Comparison of ENCODE assay signal across 21 mouse cellular contexts in genomic region chr7:126967361-126967760, GRCm38 (mm10). TPM values are rescaled to one million over a fixed set of nuclear protein-coding genes. Genes with fewer than 3 reads are reported as not detected.
DNase-seq lines count a peak whose midpoint lies in the region; ATAC-seq lines count a peak whose summit lies in the region.
"Had no signal": no experiment of that assay in that cellular context is flagged by ENCODE, and none has a peak within 500 bp of the region (broad histone marks: within the 10 kb centered on the region; RNA-seq: fewer than 3 reads in every experiment).

No protein-coding gene starts in this region.

- peak; percentile 79 for DNase-seq in adrenal gland, adult 2 months
- no peak for DNase-seq in adrenal gland, adult 18-20 months (ENCODE audit: low spot score in 2 of 2)
- DNase-seq in limb, embryonic 10.5 days (ENCODE audit: low spot score) = no peak
- DNase-seq in adrenal gland, adult 8-10 months = peak; percentile 60
- peak; percentile 31 for DNase-seq in adrenal gland, postnatal 25 days
- no peak for DNase-seq in midbrain, embryonic 11.5 days (ENCODE audit: low spot score, missing footprints)
- DNase-seq: cerebellum, adult 11-12 months; cerebellum, adult 9-10 months; cerebellum, postnatal 25 days; forebrain, postnatal 0 days; gastrocnemius, postnatal 14 days; heart, adult 2 months; heart, postnatal 36 days had no signal

- H3K36me3 ChIP-seq in limb, embryonic 12.5 days = no peaks in the 10 kb centered on the region
- no peaks in the 10 kb centered on the region for H3K36me3 ChIP-seq in limb, embryonic 10.5 days
- no peaks in the 10 kb centered on the region for H3K36me3 ChIP-seq in midbrain, embryonic 11.5 days (ENCODE audit: control insufficient read depth, insufficient read depth, low read length)
- H3K36me3 ChIP-seq: heart, embryonic 15.5 days had no signal

- no peak overlapping the region for H3K27ac ChIP-seq in limb, embryonic 12.5 days
- H3K27ac ChIP-seq in limb, embryonic 10.5 days = no peak overlapping the region
- no peak overlapping the region for H3K27ac ChIP-seq in midbrain, embryonic 11.5 days (ENCODE audit: low read depth, low read length)
- H3K27ac ChIP-seq: forebrain, embryonic 13.5 days; heart, adult 2 months; heart, embryonic 15.5 days; hindbrain, embryonic 13.5 days; hindbrain, postnatal 0 days had no signal

- ATAC-seq in limb, embryonic 12.5 days (ENCODE audit: insufficient number of reproducible peaks, insufficient read depth, low FRiP score, low TSS enrichment, low read depth) = no peak
- no peak for ATAC-seq in monocyte, adult 5-6 weeks (replicated peaks; ENCODE audit: insufficient number of reproducible peaks, low FRiP score, low TSS enrichment, poor library complexity, severe bottlenecking)
- ATAC-seq in midbrain, embryonic 11.5 days (ENCODE audit: low FRiP score) = no peak
- ATAC-seq: forebrain, embryonic 13.5 days; forebrain, postnatal 0 days; hindbrain, postnatal 0 days had no signal

- H3K27me3 ChIP-seq in limb, embryonic 12.5 days = peaks cover 27% of the 10 kb centered on the region
- H3K27me3 ChIP-seq in limb, embryonic 10.5 days (ENCODE audit: low read depth, poor library complexity, severe bottlenecking) = peaks cover 23% of the 10 kb centered on the region
- H3K27me3 ChIP-seq in midbrain, embryonic 11.5 days (ENCODE audit: control insufficient read depth, insufficient read depth, low read length) = peaks cover 4% of the 10 kb centered on the region

- H3K4me3 ChIP-seq in limb, embryonic 12.5 days (replicated peaks) = no peak overlapping the region
- H3K4me3 ChIP-seq in limb, embryonic 10.5 days = no peak overlapping the region
- H3K4me3 ChIP-seq in midbrain, embryonic 11.5 days (ENCODE audit: low read depth, low read length) = no peak overlapping the region
- H3K4me3 ChIP-seq: forebrain, embryonic 13.5 days; heart, adult 2 months; heart, embryonic 15.5 days; hindbrain, embryonic 13.5 days had no signal

- no peaks in the 10 kb centered on the region; the same call in 1 of the 2 replicates for H3K4me1 ChIP-seq in limb, embryonic 12.5 days (replicated peaks)
- 0 out of 2 replicates have a peak, but pooled peaks cover 5% of the 10 kb centered on the region for H3K4me1 ChIP-seq in limb, embryonic 10.5 days
- H3K4me1 ChIP-seq in midbrain, embryonic 11.5 days (ENCODE audit: control insufficient read depth, insufficient read depth, low read length) = no peaks in the 10 kb centered on the region
- H3K4me1 ChIP-seq: forebrain, embryonic 13.5 days; heart, embryonic 15.5 days; hindbrain, embryonic 13.5 days had no signal

- 64% methylated on average over 6 of the region's 6 CpGs for WGBS in limb, embryonic 12.5 days
- 60% methylated on average over 6 of the region's 6 CpGs for WGBS in limb, embryonic 10.5 days
- 69% methylated on average over 6 of the region's 6 CpGs for WGBS in midbrain, embryonic 11.5 days

- H3K9ac ChIP-seq in limb, embryonic 12.5 days (replicated peaks) = 0 out of 2 replicates have a peak overlapping the region, but pooled peaks have one; percentile 8
- H3K9ac ChIP-seq in midbrain, embryonic 11.5 days (ENCODE audit: low read length) = no peak overlapping the region
- H3K9ac ChIP-seq: forebrain, embryonic 13.5 days; forebrain, postnatal 0 days; heart, embryonic 15.5 days; hindbrain, embryonic 13.5 days had no signal

- no peaks in the 10 kb centered on the region for H3K9me3 ChIP-seq in limb, embryonic 12.5 days
- H3K9me3 ChIP-seq in limb, embryonic 10.5 days (replicated peaks) = no peaks in the 10 kb centered on the region
- H3K9me3 ChIP-seq in midbrain, embryonic 11.5 days (ENCODE audit: control insufficient read depth, low read length) = no peaks in the 10 kb centered on the region
- H3K9me3 ChIP-seq: forebrain, embryonic 13.5 days; heart, embryonic 15.5 days; hindbrain, embryonic 13.5 days had no signal

- H3K4me2 ChIP-seq in limb, embryonic 12.5 days = no peak overlapping the region
- H3K4me2 ChIP-seq in midbrain, embryonic 11.5 days = no peak overlapping the region
- H3K4me2 ChIP-seq: forebrain, embryonic 13.5 days; heart, embryonic 11.5 days; heart, embryonic 15.5 days; hindbrain, embryonic 13.5 days had no signal

RNA-seq across cellular contexts. Expression of gene Cdipt, which starts 8.4 kb away (rescaled TPM):
- 100 to 1,000 TPM; 102 to 107 TPM for total RNA-seq in adrenal gland, adult 2 months (2021)
- polyA plus RNA-seq in adrenal gland, adult 2 months (2012; rRNA removed) = 239 and 259 TPM in 2 replicates
- total RNA-seq in adrenal gland, adult 18-20 months (2021) = 10 to 100 TPM; 75.0 to 82.1 TPM
- polyA plus RNA-seq in limb, embryonic 12.5 days (2016; fragmentation: Nextera tagmentation; extraction: Ambion mirVana) = 76.5 and 80.7 TPM in 2 replicates
- polyA plus RNA-seq in limb, embryonic 10.5 days (2016; fragmentation: Nextera tagmentation; extraction: Ambion mirVana) = 89.4 and 99.5 TPM in 2 replicates
- total RNA-seq in adrenal gland, adult 8-10 months (2022) = 100 to 1,000 TPM in 3 of 4 experiments, 10 to 100 TPM in 1; 99.2 to 107 (median 103) TPM
- total RNA-seq in adrenal gland, postnatal 25 days (2021) = 95.1 and 99.5 TPM in 2 replicates
- 43.2 to 53.6 TPM (median 43.9 TPM) in 3 replicates for total RNA-seq in monocyte, adult 5-6 weeks (2017)
- 66.4 and 67.4 TPM in 2 replicates for polyA plus RNA-seq in midbrain, embryonic 11.5 days (2014; fragmentation: Nextera tagmentation; extraction: Ambion mirVana)

RNA-seq across cellular contexts. Expression of gene Cdiptos, which starts 8.5 kb away (rescaled TPM):
- 1 to 10 TPM; 1.6 TPM for total RNA-seq in adrenal gland, adult 2 months (2021)
- 0.43 and 1.4 TPM in 2 replicates for polyA plus RNA-seq in adrenal gland, adult 2 months (2012; rRNA removed)
- under 1 TPM; 0.42 to 0.70 TPM for total RNA-seq in adrenal gland, adult 18-20 months (2021)
- 0.64 and 1.1 TPM in 2 replicates for polyA plus RNA-seq in limb, embryonic 12.5 days (2016; fragmentation: Nextera tagmentation; extraction: Ambion mirVana)
- polyA plus RNA-seq in limb, embryonic 10.5 days (2016; fragmentation: Nextera tagmentation; extraction: Ambion mirVana) = 0.81 and 1.0 TPM in 2 replicates
- total RNA-seq in adrenal gland, adult 8-10 months (2022) = 1 to 10 TPM in 1 of 4 experiments, under 1 TPM in 3; 0.46 to 1.8 (median 0.71) TPM
- total RNA-seq in adrenal gland, postnatal 25 days (2021) = 0.71 and 2.0 TPM in 2 replicates
- total RNA-seq in monocyte, adult 5-6 weeks (2017) = 2.8 to 9.8 TPM (median 5.5 TPM) in 3 replicates
- polyA plus RNA-seq in midbrain, embryonic 11.5 days (2014; fragmentation: Nextera tagmentation; extraction: Ambion mirVana) = 1.3 and 1.4 TPM in 2 replicates
- total RNA-seq: forebrain, postnatal 0 days had no signal

RNA-seq across cellular contexts. Expression of gene Sez6l2, which starts 17.0 kb away (rescaled TPM):
- total RNA-seq in adrenal gland, adult 2 months (2021) = 100 to 1,000 TPM in 1 of 2 experiments, 10 to 100 TPM in 1; 87.4 to 126 TPM
- 33.4 and 42.4 TPM in 2 replicates for polyA plus RNA-seq in adrenal gland, adult 2 months (2012; rRNA removed)
- total RNA-seq in adrenal gland, adult 18-20 months (2021) = 10 to 100 TPM; 46.6 to 84.4 TPM
- polyA plus RNA-seq in limb, embryonic 12.5 days (2016; fragmentation: Nextera tagmentation; extraction: Ambion mirVana) = 0.14 and 0.35 TPM in 2 replicates
- polyA plus RNA-seq in limb, embryonic 10.5 days (2016; fragmentation: Nextera tagmentation; extraction: Ambion mirVana) = 0.10 and 0.20 TPM in 2 replicates
- 100 to 1,000 TPM in 3 of 4 experiments, 10 to 100 TPM in 1; 94.1 to 133 (median 117) TPM for total RNA-seq in adrenal gland, adult 8-10 months (2022)
- 91.1 and 128 TPM in 2 replicates for total RNA-seq in adrenal gland, postnatal 25 days (2021)
- 0.64 to 3.6 TPM (median 1.3 TPM) in 3 replicates for total RNA-seq in monocyte, adult 5-6 weeks (2017)
- 7.8 and 9.9 TPM in 2 replicates for polyA plus RNA-seq in midbrain, embryonic 11.5 days (2014; fragmentation: Nextera tagmentation; extraction: Ambion mirVana)

RNA-seq across cellular contexts. Expression of gene Asphd1, which starts 18.0 kb away (rescaled TPM):
- total RNA-seq in adrenal gland, adult 2 months (2021) = 1 to 10 TPM in 1 of 2 experiments, under 1 TPM in 1; 0.66 to 2.2 TPM
- polyA plus RNA-seq in adrenal gland, adult 2 months (2012; rRNA removed) = 2.0 and 2.5 TPM in 2 replicates
- 1 to 10 TPM; 1.6 to 1.7 TPM for total RNA-seq in adrenal gland, adult 18-20 months (2021)
- 0.17 and 0.30 TPM in 2 replicates for polyA plus RNA-seq in limb, embryonic 12.5 days (2016; fragmentation: Nextera tagmentation; extraction: Ambion mirVana)
- 0.11 TPM in 1 of 2 replicates, not detected in the other for polyA plus RNA-seq in limb, embryonic 10.5 days (2016; fragmentation: Nextera tagmentation; extraction: Ambion mirVana)
- 1 to 10 TPM; 1.7 to 5.0 (median 3.7) TPM for total RNA-seq in adrenal gland, adult 8-10 months (2022)
- total RNA-seq in adrenal gland, postnatal 25 days (2021) = 1.6 and 2.5 TPM in 2 replicates
- total RNA-seq in monocyte, adult 5-6 weeks (2017) = not detected in 3 replicates
- 1.2 and 1.5 TPM in 2 replicates for polyA plus RNA-seq in midbrain, embryonic 11.5 days (2014; fragmentation: Nextera tagmentation; extraction: Ambion mirVana)
- total RNA-seq: gastrocnemius, adult 18-20 months; gastrocnemius, postnatal 14 days; heart, adult 2 months; heart, postnatal 36 days had no signal

RNA-seq across cellular contexts. Expression of gene Kctd13, which starts 38.7 kb away (rescaled TPM):
- 10 to 100 TPM; 25.9 to 26.8 TPM for total RNA-seq in adrenal gland, adult 2 months (2021)
- polyA plus RNA-seq in adrenal gland, adult 2 months (2012; rRNA removed) = 52.0 and 52.9 TPM in 2 replicates
- total RNA-seq in adrenal gland, adult 18-20 months (2021) = 10 to 100 TPM; 18.7 to 21.8 TPM
- polyA plus RNA-seq in limb, embryonic 12.5 days (2016; fragmentation: Nextera tagmentation; extraction: Ambion mirVana) = 18.3 and 19.7 TPM in 2 replicates
- polyA plus RNA-seq in limb, embryonic 10.5 days (2016; fragmentation: Nextera tagmentation; extraction: Ambion mirVana) = 19.5 and 20.3 TPM in 2 replicates
- 10 to 100 TPM; 20.9 to 35.2 (median 33.6) TPM for total RNA-seq in adrenal gland, adult 8-10 months (2022)
- total RNA-seq in adrenal gland, postnatal 25 days (2021) = 31.1 and 42.7 TPM in 2 replicates
- total RNA-seq in monocyte, adult 5-6 weeks (2017) = 7.9 to 31.1 TPM (median 16.9 TPM) in 3 replicates
- polyA plus RNA-seq in midbrain, embryonic 11.5 days (2014; fragmentation: Nextera tagmentation; extraction: Ambion mirVana) = 26.5 and 26.8 TPM in 2 replicates

Comparison
In these comparisons a context has a peak if more than half of its experiments do, and no peak if none do; other contexts are left out.
1. DNase-seq: peak in adrenal gland, adult 2 months (single experiment), adrenal gland, adult 8-10 months (single experiment) and adrenal gland, postnatal 25 days (single experiment); none in adrenal gland, adult 18-20 months (0 of 2), limb, embryonic 10.5 days (single experiment) and midbrain, embryonic 11.5 days (single experiment).
2. RNA of gene Sez6l2, which starts 17.0 kb away (total RNA-seq): 94.1 to 133 TPM in adrenal gland, adult 8-10 months, 91.1 to 128 TPM in adrenal gland, postnatal 25 days, 87.4 to 126 TPM in adrenal gland, adult 2 months and 46.6 to 84.4 TPM in adrenal gland, adult 18-20 months; 0.64 to 3.6 TPM in monocyte, adult 5-6 weeks; every median in the first group is over 10 times any median in the second.